Mouse (Mus musculus) B cell, adult 2 months (primary cell): Measurements from ENCODE around the gene Tnfrsf13c.
A peak's percentile ranks its signal among the peaks of the same experiment; 100 is the strongest.

Source experiments
- DNase-seq, 2 experiments: peaks; one replicate each; pipeline ENCODE4 v3.0.0; 2022

The Tnfrsf13c gene

GRCm38 (mm10) chr15:82229542-82230045 is 5.4 kb upstream of the Tnfrsf13c start:
- peak; percentile 66 to 72 for DNase-seq

- no peak for DNase-seq
Observed at GRCm38 (mm10) chr15:82225769-82226168, 1.6 kb upstream of the Tnfrsf13c start.

DNA sequence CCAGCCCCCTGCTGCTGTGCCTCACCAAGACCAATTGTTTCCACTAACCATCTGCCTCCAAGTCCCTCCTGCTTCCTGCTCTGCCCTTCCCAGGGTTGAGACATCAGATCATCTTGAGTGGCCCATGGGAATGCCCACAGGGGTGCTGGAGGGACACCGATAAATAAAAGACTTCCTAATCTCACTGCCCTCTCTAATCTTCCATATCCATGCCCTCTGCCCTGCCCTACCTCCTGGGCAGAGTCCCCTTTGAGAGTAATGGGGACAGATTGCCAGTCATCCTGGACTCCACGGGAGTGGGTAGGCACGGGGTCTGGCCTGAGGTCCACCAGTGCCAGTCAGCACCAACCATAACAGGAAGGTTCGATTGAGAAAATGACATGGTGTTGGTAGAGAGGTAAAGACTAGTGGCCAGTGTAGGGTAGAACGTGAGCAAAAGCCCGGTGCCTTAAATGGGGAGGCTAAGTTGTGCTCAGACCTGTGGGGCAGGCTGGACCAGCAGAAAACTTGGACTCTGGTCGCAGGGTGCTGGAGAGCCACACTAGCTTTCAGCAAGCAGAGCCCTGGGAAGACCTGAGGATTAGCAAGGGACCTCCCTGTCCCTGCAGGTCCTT is 540 bp upstream of the Tnfrsf13c start:
- DNase-seq: no peak

DNA sequence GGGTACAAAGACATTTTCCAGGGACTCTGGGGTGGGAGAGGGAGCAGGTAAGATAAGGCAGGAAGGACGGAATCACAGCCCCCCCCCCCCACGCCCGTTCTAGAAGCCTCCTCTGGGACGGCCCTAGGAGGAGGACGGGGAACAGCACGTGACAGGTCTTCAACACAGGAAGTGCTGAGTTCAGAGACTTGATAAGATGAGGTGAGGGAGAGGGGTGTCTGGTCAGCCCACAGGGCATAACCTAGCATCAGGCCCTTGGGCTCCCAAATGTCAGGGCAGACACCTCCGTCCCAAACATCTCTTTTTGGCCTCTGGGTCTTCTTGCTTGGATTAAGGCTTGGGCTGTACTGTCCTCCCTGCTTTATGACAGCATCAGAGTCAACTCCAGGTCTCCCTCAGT is 918 bp downstream of the Tnfrsf13c start:
- no peak for DNase-seq

DNA sequence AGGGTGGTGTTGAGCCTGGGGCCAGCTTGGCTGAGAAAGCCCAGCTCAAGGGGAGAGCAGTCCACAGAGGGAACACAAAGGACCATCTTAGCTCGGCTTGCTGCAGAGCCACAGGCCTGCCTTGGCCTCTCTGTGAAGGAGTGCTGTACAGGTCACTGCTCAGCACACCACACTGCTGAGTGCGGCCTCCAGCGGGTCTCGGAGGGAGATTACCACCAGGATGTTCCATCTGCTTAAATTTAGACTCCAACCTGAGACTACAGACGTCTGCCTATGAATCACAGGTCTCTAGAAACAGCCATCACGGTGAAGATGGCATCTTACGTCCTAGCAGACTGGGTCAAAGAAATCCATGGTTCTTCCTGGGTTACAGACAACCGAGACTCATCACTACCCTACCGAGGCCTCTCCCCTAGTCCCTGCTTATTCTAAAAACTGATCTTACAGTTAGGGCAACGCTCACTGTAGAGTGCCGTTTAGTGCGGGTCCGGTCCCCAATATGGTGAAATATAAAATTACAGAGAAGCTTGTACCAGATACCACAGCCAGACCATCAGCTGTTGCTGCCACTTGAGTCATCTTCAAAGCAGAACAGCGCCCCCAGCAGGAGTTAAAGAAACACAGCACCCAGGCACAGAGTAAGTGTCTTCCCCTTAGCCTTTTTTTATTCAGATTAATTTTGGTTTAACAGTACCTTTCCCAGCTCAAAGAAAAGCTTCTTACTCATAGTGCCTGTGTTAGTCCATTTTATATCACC is 2.9 kb downstream of the Tnfrsf13c start:
- DNase-seq: peak; percentile 67 to 71

GRCm38 (mm10) chr15:82220003-82220675 is 4.0 kb downstream of the Tnfrsf13c start:
- DNase-seq: no peak

DNA sequence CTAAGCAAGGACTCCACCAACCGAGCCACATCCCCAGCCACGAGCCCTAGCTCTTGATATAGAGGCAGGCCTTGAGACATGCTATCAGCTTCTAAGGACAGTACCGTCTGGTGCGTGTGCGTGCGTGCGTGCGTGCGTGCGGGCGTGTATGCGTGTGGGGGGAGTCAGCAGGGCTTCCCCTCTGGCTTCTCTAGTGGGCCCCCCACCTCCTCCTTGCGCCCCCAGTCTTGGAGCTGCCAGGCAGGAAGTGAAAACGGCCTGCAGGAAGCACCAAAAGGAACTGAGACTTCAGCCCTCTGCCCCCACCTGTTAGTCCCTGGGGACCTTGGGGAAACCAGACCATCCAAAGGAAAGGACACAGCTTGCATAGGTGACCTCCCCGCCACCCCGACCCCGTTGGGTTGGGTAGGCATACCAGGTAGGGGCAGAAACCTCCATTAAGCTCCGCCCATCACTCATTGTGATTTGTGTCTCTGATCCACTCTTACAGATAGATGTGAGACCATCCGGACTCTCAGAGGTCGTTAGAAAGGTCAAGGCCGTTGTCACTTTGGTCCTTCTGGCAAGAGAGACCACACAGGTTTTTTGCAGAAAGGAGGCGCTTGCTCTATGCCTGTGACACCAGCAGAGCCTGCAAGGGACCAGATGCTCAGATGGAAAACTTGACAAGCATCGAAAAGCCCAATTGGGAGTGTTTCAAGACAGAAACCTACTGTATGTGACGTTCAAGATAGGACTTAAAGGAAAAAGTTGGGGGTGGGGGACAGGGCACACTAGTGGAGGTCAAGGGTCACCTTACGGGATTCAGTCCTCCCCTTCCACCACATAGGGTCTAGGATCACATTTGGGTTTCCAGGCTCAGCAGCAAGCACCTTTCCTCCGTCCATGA is 5.1 kb downstream of the Tnfrsf13c start:
- DNase-seq: peak; percentile 86 to 89

GRCm38 (mm10) chr15:82217980-82218379 is 6.2 kb downstream of the Tnfrsf13c start:
- no peak for DNase-seq

- DNase-seq: peak; percentile 52 to 54
Observed at GRCm38 (mm10) chr15:82217039-82217438, 7.1 kb downstream of the Tnfrsf13c start.

- no peak for DNase-seq
Observed at GRCm38 (mm10) chr15:82216142-82216827, 7.9 kb downstream of the Tnfrsf13c start.

GRCm38 (mm10) chr15:82215332-82216046 is 8.7 kb downstream of the Tnfrsf13c start:
- no peak for DNase-seq

GRCm38 (mm10) chr15:82213222-82213621 is 10.9 kb downstream of the Tnfrsf13c start:
- no peak for DNase-seq

- no peak for DNase-seq
Observed at GRCm38 (mm10) chr15:82212752-82213063, 11.5 kb downstream of the Tnfrsf13c start, which contains the start of gene Shisa8. Gene Shisa8, minus strand, starts transcription at chr15:82212815.

- DNase-seq: peak; percentile 49 to 58
Observed at GRCm38 (mm10) chr15:82211911-82212751, 12.0 kb downstream of the Tnfrsf13c start.

DNA sequence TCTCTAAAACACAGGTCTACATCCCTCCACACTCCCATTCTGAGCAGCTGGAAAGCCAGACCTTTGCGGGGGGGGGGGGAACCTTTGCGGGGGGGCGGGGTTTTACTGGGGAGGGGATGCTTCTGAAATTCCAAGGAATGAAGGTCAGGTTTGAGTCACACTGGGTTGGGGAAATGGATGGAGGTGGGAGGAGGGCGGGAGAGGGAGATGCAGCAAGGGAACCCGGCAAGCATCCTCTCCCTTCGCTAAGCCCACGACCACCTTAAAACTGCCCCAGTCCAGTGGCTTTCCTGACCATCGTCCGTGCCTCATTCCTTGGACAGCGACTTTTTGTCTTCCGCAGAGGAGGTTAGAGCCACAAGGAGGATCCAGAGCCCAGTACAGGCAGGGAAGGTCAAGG is 12.9 kb downstream of the Tnfrsf13c start:
- DNase-seq: no peak

GRCm38 (mm10) chr15:82210801-82211200 is 13.4 kb downstream of the Tnfrsf13c start:
- no peak for DNase-seq

DNA sequence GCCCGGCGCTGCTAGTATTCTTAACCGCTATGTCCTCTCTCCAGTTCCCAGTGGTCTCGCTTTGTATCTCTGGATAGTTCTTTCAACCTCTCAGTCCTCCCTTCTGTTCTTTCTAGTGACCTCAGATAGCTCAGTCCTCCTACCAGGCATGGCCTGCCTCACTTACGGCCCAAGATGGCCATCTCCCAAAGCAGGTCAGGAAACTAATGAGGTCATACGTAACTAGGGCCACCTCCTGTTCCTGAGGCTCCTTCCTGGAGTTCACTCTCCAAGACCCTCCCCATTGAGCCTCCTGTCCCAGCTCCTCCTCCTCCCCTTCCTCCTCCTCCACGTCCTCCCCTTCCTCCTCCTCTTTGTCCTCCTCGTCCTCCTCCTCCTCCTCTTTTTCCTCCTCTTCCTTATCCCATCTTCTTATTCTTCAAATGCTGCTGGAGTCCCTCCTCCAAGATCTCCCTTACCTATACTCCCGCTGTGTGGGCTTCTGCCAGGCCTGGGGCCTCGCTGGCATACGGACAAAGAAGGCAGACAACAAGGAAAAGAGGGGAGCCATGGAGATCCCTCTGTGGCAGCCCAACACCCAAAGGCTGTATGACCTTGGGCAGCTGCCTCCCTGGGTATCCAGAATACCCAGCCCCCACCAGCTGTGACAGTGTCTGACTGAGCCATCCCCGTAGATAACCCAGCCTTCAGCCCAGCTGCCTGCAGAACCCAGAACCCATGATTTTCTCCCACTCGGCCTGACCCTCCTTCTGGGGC is 14.7 kb downstream of the Tnfrsf13c start:
- DNase-seq: no peak

GRCm38 (mm10) chr15:82208307-82208706 is 15.9 kb downstream of the Tnfrsf13c start:
- no peak for DNase-seq

- DNase-seq: no peak
Observed at GRCm38 (mm10) chr15:82207504-82208219, 16.5 kb downstream of the Tnfrsf13c start.
